Mouse (Mus musculus): ENCODE measurements around the gene Clic1. TPM values are rescaled to one million over a fixed set of nuclear protein-coding genes. Genes with fewer than 3 reads are reported as not detected.

Gene Clic1
- total RNA-seq, 2 experiments from 2014 or later = 12.4 to 18.6 TPM

- peak; percentile 44 for DNase-seq
Measured at GRCm38 (mm10) chr17:35090166-35090932, 40.6 kb downstream of the Clic1 start.

GRCm38 (mm10) chr17:35092403-35093198 is 42.8 kb downstream of the Clic1 start:
- no peak for DNase-seq

- DNase-seq = no peak
Measured at GRCm38 (mm10) chr17:35094475-35095365, 45.0 kb downstream of the Clic1 start.

GRCm38 (mm10) chr17:35096597-35096996 is 46.8 kb downstream of the Clic1 start:
- DNase-seq = no peak

GRCm38 (mm10) chr17:35097164-35097655 is 47.4 kb downstream of the Clic1 start:
- no peak for DNase-seq

- no peak for DNase-seq
Measured at GRCm38 (mm10) chr17:35100196-35100765, 50.5 kb downstream of the Clic1 start.

GRCm38 (mm10) chr17:35101161-35101560 is 51.4 kb downstream of the Clic1 start:
- no peak for DNase-seq

GRCm38 (mm10) chr17:35102299-35102698 is 52.5 kb downstream of the Clic1 start:
- DNase-seq = no peak

- DNase-seq = peak; percentile 27
Measured at GRCm38 (mm10) chr17:35103221-35103690, 53.5 kb downstream of the Clic1 start.

- DNase-seq = no peak
Measured at GRCm38 (mm10) chr17:35104079-35104478, 54.3 kb downstream of the Clic1 start.

- DNase-seq = no peak
Measured at GRCm38 (mm10) chr17:35104754-35105153, 55.0 kb downstream of the Clic1 start.

GRCm38 (mm10) chr17:35105740-35106389 is 56.1 kb downstream of the Clic1 start:
- DNase-seq = no peak

- no peak for DNase-seq
Measured at GRCm38 (mm10) chr17:35106522-35106921, 56.8 kb downstream of the Clic1 start.

- no peak for DNase-seq
Measured at GRCm38 (mm10) chr17:35108097-35108496, 58.3 kb downstream of the Clic1 start, which contains the start of gene Ly6g5c. TSS of gene Ly6g5c (plus strand) at chr17:35108279.

Other genes with a start within 250 kb of the Clic1 start
- under 1 TPM in 1 of 2 experiments, not detected in 1; 0.16 TPM for gene Cyp21a1, start 245.4 kb upstream of the Clic1 start, total RNA-seq (2021)
- 1 to 10 TPM; 7.0 to 7.2 TPM for gene Stk19, start 213.0 kb upstream of the Clic1 start, total RNA-seq (2021)
- 10 to 100 TPM in 1 of 2 experiments, 1 to 10 TPM in 1; 7.6 to 10.5 TPM for gene Dxo, start 212.9 kb upstream of the Clic1 start, total RNA-seq (2021)
- gene Skiv2l, start 199.8 kb upstream of the Clic1 start, total RNA-seq (2021) = 10 to 100 TPM; 18.0 to 18.9 TPM
- 1 to 10 TPM; 7.7 to 8.9 TPM for gene Nelfe, start 199.6 kb upstream of the Clic1 start, total RNA-seq (2021)
- 1 to 10 TPM in 1 of 2 experiments, under 1 TPM in 1; 0.95 to 8.2 TPM for gene Cfb, start 187.4 kb upstream of the Clic1 start, total RNA-seq (2021)
- gene Zbtb12, start 170.5 kb upstream of the Clic1 start, total RNA-seq (2021) = 1 to 10 TPM; 5.0 to 5.2 TPM
- gene Gm20547, start 167.9 kb upstream of the Clic1 start, total RNA-seq (2021) = not detected
- gene C2, start 151.7 kb upstream of the Clic1 start, total RNA-seq (2021) = 1 to 10 TPM; 2.6 to 2.9 TPM
- 10 to 100 TPM; 25.5 to 26.4 TPM for gene Ehmt2, start 151.5 kb upstream of the Clic1 start, total RNA-seq (2021)
- not detected for gene Slc44a4, start 135.5 kb upstream of the Clic1 start, total RNA-seq (2021)
- gene Neu1, start 118.7 kb upstream of the Clic1 start, total RNA-seq (2021) = 1 to 10 TPM; 8.5 to 9.3 TPM
- 1 to 10 TPM; 4.4 to 6.7 TPM for gene Hspa1b, start 90.7 kb upstream of the Clic1 start, total RNA-seq (2021)
- not detected for gene Gm20481, start 80.1 kb upstream of the Clic1 start, total RNA-seq (2021)
- gene Hspa1a, start 77.8 kb upstream of the Clic1 start, total RNA-seq (2021) = 1 to 10 TPM; 5.9 to 8.1 TPM
- 10 to 100 TPM; 21.5 to 31.8 TPM for gene Hspa1l, start 77.3 kb upstream of the Clic1 start, total RNA-seq (2021)
- gene Lsm2, start 68.1 kb upstream of the Clic1 start, total RNA-seq (2021) = 10 to 100 TPM; 15.0 to 15.4 TPM
- 10 to 100 TPM; 29.4 to 31.2 TPM for gene Vars, start 49.0 kb upstream of the Clic1 start, total RNA-seq (2021)
- 1 to 10 TPM; 9.0 to 9.6 TPM for gene Vwa7, start 33.4 kb upstream of the Clic1 start, total RNA-seq (2021)
- under 1 TPM in 1 of 2 experiments, not detected in 1; 0.31 TPM for gene Sapcd1, start 21.9 kb upstream of the Clic1 start, total RNA-seq (2021)
- gene Msh5, start 3.2 kb upstream of the Clic1 start, total RNA-seq (2021) = under 1 TPM; 0.67 to 0.72 TPM
- gene Ddah2, start 9.1 kb downstream of the Clic1 start, total RNA-seq (2021) = 10 to 100 TPM; 11.1 to 13.3 TPM
- gene Ly6g6c, start 15.4 kb downstream of the Clic1 start, total RNA-seq (2021) = not detected
- gene Mpig6b, start 16.2 kb downstream of the Clic1 start, total RNA-seq (2021) = not detected
- gene Ly6g6e, start 26.9 kb downstream of the Clic1 start, total RNA-seq (2021) = not detected
- gene Ly6g6d, start 28.1 kb downstream of the Clic1 start, total RNA-seq (2021) = under 1 TPM; 0.51 to 0.72 TPM
- gene Ly6g6f, start 35.6 kb downstream of the Clic1 start, total RNA-seq (2021) = not detected
- gene Abhd16a, start 39.3 kb downstream of the Clic1 start, total RNA-seq (2021) = 10 to 100 TPM; 61.9 to 62.4 TPM
- not detected for gene Ly6g5c, start 58.3 kb downstream of the Clic1 start, total RNA-seq (2021)
- not detected for gene Ly6g5b, start 65.5 kb downstream of the Clic1 start, total RNA-seq (2021)
- 1 to 10 TPM; 7.1 to 8.4 TPM for gene Gpank1, start 71.5 kb downstream of the Clic1 start, total RNA-seq (2021)
- gene Csnk2b, start 72.1 kb downstream of the Clic1 start, total RNA-seq (2021) = 100 to 1,000 TPM; 149 to 158 TPM
- 10 to 100 TPM; 19.5 to 22.6 TPM for gene D17H6S53E, start 76.4 kb downstream of the Clic1 start, total RNA-seq (2021)
- gene Apom, start 82.1 kb downstream of the Clic1 start, total RNA-seq (2021) = not detected
- gene Bag6, start 85.2 kb downstream of the Clic1 start, total RNA-seq (2021) = 100 to 1,000 TPM; 180 to 197 TPM
- 100 to 1,000 TPM in 1 of 2 experiments, 10 to 100 TPM in 1; 93.3 to 102 TPM for gene Prrc2a, start 114.9 kb downstream of the Clic1 start, total RNA-seq (2021)
- 1 to 10 TPM in 1 of 2 experiments, under 1 TPM in 1; 0.97 to 1.4 TPM for gene Aif1, start 126.1 kb downstream of the Clic1 start, total RNA-seq (2021)
- gene Lst1, start 138.5 kb downstream of the Clic1 start, total RNA-seq (2021) = under 1 TPM in 1 of 2 experiments, not detected in 1; 0.78 TPM
- not detected for gene Ltb, start 144.5 kb downstream of the Clic1 start, total RNA-seq (2021)
- gene Tnf, start 152.0 kb downstream of the Clic1 start, total RNA-seq (2021) = under 1 TPM in 1 of 2 experiments, not detected in 1; 0.18 TPM
- gene Lta, start 155.4 kb downstream of the Clic1 start, total RNA-seq (2021) = under 1 TPM in 1 of 2 experiments, not detected in 1; 0.32 TPM
- gene Gm16181, start 170.9 kb downstream of the Clic1 start, total RNA-seq (2021) = under 1 TPM in 1 of 2 experiments, not detected in 1; 0.70 TPM
- 1 to 10 TPM; 1.9 to 2.3 TPM for gene Atp6v1g2, start 183.7 kb downstream of the Clic1 start, total RNA-seq (2021)
- 1 to 10 TPM; 5.6 to 6.8 TPM for gene Nfkbil1, start 185.8 kb downstream of the Clic1 start, total RNA-seq (2021)
- 10 to 100 TPM; 71.5 to 79.1 TPM for gene Ddx39b, start 191.8 kb downstream of the Clic1 start, total RNA-seq (2021)
- gene H2-D1, start 212.8 kb downstream of the Clic1 start, total RNA-seq (2021) = 10 to 100 TPM; 30.2 to 57.3 TPM